Mouse (Mus musculus) C2C12 (cell line): ENCODE measurements around the gene Itga10.

Experiments
- CTCF ChIP-seq: IDR thresholded peaks from one replicate; pipeline ENCODE4 v1.5.1; 2011; ENCODE audit not compliant: control insufficient read depth, insufficient read depth, insufficient read length
- MAX ChIP-seq: IDR thresholded peaks from one replicate; pipeline ENCODE4 v1.6.1; 2011; ENCODE audit warnings: mild to moderate bottlenecking, control low read depth

GRCm38 (mm10) chr3:96668424-96669067 is 23.2 kb downstream of the Itga10 start:
- no peak for TF ChIP-seq CTCF
- no peak for TF ChIP-seq MAX
